Mouse (Mus musculus) cerebellum, adult 2 months (tissue): ENCODE data around the gene Nckap1l. TPM values are rescaled to one million over a fixed set of nuclear protein-coding genes. Genes with fewer than 3 reads are reported as not detected.

Source experiments
- DNase-seq, 2 experiments: peaks; one replicate each; pipeline ENCODE4 v3.0.0; 2021
- H3K27ac ChIP-seq: fragments of 200-500 bp; 2 replicates; pipeline ENCODE4 v1.5.1; 2012; ENCODE audit warnings: low read length, control low read depth, inconsistent platforms; ENCODE audit not compliant: insufficient read depth
- H3K27me3 ChIP-seq: fragments of 200-500 bp; 2 replicates; pipeline ENCODE4 v1.6.1; 2012; ENCODE audit warnings: inconsistent platforms, mild to moderate bottlenecking, low read length, moderate library complexity; ENCODE audit not compliant: control insufficient read depth, insufficient read depth
- H3K4me1 ChIP-seq: fragments of 200-500 bp; 2 replicates; pipeline ENCODE4 v1.6.1; 2011; ENCODE audit warnings: low read length; ENCODE audit not compliant: control insufficient read depth, insufficient read depth
- H3K4me3 ChIP-seq: fragments of 200-500 bp; replicated peaks from 2 replicates; pipeline ENCODE3; 2011; ENCODE audit warnings: mild to moderate bottlenecking, low read depth, low read length, control low read depth; ENCODE audit not compliant: insufficient read depth
- CTCF ChIP-seq: fragments of 200-500 bp; IDR thresholded peaks from 2 replicates; pipeline ENCODE4 v1.5.1; 2011; ENCODE audit warnings: low read depth, mild to moderate bottlenecking, control low read depth, low read length, moderate library complexity, borderline replicate concordance; ENCODE audit not compliant: insufficient read depth
- POLR2A ChIP-seq: fragments of 200-500 bp; IDR thresholded peaks from 2 replicates; pipeline ENCODE4 v1.6.1; 2011; ENCODE audit warnings: low read length, control low read depth, borderline replicate concordance; ENCODE audit not compliant: insufficient read depth
- WGBS: fragments of 180-500 bp; shearing (Covaris S2); methylation state at CpG from one replicate; pipeline ENCODE4 v1.1.7; 2018; 5-methylcytosine and 5-hydroxymethylcytosine counted together
- polyA plus RNA-seq: library from polyadenylated mRNA; depleted of rRNA; stranded (reverse); fragments of >200 nt; gene quantifications from 2 replicates; pipeline ENCODE4 v1.2.3, GENCODE M21; 2012

Gene Nckap1l
- polyA plus RNA-seq, 1 experiment, result 2.2 TPM

DNA sequence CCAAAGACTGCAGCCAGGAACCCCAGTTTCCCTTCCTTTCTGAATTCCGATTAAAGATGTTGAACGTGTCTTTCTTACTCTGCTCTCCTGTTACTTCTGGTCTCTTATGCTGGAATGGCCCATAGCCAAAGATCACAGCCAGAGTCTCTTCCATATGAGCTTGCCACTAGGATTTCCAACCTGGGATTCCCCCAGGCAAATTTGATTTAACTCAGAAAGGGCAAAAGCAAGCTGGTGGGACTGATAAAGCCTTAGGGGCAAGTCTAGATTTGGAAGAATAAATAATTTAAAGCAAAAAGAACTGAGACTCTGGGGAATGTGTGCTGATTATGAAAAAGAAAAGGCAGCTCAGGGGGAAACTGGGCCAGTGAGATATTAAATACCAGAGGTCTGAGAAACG lies 31.5 kb downstream of the Nckap1l start:
- H3K27ac ChIP-seq, result no peak overlapping the region
- no peaks in the 10 kb centered on the region for H3K4me1 ChIP-seq
- TF ChIP-seq POLR2A, result no peak
- no peak for TF ChIP-seq CTCF
- no peak for DNase-seq
- no peaks in the 10 kb centered on the region for H3K27me3 ChIP-seq
- 55% methylated on average over 3 of the region's 3 CpGs for WGBS
- no peak overlapping the region for H3K4me3 ChIP-seq

DNA sequence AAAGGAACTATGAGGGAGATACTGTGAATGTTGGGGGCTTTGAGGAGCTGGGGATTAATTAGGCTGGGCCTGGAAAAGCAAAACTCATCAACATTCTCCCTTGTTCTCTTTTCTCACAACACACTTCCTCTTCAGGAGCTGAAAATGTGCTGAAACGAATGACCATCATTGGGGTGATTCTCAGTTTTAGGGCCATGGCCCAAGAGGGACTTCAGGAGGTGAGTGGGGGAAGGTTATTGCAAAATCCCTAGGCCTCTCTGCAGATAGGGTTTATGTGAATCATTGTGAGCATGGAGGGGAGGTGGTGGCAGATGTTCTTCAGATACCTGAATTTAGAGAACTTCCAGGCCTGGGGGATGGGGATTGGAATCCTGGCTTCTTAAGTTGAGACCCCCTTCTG lies 33.1 kb downstream of the Nckap1l start:
- DNase-seq, result no peak
- 81% methylated on average over 1 of the region's 1 CpGs for WGBS
- TF ChIP-seq POLR2A (no peak), CTCF (no peak)

DNA sequence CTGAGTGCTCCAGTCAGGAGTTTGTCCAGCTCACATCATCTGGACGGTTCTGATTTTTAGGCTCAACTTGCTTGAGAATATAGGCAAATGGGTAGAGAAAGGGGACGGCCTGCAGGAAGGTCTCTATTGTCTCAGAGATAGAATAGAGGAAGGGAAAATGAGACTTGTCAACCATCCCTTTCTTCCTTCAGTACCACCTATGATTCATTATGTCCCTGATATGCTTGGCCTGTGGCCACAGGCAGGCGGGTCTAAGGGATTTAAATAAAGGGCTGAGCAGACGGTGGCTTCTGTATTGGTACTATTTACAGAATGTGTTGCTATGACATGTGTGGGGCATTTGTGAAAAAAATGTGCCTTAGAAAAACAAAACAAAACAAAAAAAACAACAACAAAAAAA lies 34.7 kb downstream of the Nckap1l start:
- no peak for DNase-seq
- H3K27ac ChIP-seq, result no peak overlapping the region
- H3K27me3 ChIP-seq, result no peaks in the 10 kb centered on the region
- no peak overlapping the region for H3K4me3 ChIP-seq
- TF ChIP-seq CTCF (no peak), POLR2A (no peak)
- 62% methylated on average over 4 of the region's 4 CpGs for WGBS
- no peaks in the 10 kb centered on the region for H3K4me1 ChIP-seq

More for the DNA sequence above, 33.1 kb downstream of the Nckap1l start:
- Histone ChIP-seq H3K4me3 (no peak overlapping the region), H3K4me1 (no peaks in the 10 kb centered on the region), H3K27ac (no peak overlapping the region), H3K27me3 (no peaks in the 10 kb centered on the region)

DNA sequence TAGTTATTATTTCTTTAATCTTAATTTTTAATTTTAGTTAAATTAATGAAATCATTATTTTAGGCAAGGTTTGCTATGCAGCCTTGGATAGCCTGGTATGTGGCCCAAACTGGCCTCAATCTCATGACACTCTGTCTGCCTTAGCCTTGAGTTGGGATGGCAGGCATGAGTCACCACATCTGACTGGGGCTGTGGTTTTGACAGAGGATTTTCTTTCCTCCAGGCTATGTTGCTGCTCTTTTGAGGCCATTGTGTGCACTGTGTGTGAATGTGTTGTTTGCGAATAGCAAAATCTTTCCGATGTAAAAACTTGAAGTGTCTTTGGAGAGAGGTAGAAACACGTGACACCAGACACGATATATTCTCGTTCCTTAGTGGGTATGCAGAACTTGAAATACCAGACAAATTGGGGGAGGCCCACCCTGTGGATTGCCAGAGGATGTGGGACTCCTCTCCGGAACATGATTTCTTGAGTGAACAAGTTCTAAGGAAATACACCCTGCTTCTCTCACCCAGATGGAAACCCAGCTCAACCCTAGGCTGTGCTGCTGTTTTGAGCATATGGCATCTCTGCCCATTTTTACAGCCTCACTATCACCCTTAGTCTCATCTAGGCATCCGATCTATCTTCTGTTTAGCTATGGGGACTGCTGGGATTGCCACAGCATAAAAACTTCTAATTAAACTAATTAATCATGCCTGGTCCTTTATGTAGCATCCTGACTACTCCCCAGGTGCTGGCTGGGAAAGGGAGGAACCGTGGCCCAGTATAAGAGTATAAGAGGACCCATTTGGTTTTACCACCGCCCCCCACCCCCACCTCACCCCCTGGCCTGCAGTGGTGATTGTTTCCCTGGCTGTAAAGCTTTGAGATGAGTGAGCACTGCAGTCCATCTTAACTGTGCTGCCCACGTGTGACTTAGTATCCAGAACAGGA lies 42.9 kb downstream of the Nckap1l start:
- Histone ChIP-seq H3K4me1 (no peaks in the 10 kb centered on the region), H3K4me3 (no peak overlapping the region), H3K27ac (no peak overlapping the region), H3K27me3 (no peaks in the 10 kb centered on the region)
- WGBS, result 90% methylated on average over 10 of the region's 10 CpGs
- TF ChIP-seq POLR2A (no peak), CTCF (no peak)
- DNase-seq, result no peak

DNA sequence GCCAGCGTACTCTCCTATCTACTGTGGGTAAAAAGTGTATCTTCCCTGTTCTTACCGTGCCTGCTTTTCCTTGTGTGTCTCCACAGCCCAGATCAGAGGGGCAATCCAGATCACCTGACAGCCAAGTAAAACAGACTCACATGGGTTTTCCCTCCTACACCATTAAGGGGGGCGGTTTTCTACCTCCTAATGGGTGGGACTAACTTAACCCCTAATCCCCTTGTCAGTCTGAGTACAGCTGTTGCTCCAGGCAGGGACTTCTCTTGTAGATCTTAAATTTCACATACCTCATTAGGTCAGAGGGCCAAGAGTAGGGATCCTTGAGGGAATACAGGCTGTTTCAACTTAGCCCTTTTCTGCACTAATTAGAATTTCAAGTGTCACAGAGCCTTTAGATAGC lies 44.6 kb downstream of the Nckap1l start:
- no peak overlapping the region for H3K27ac ChIP-seq
- DNase-seq, result no peak
- WGBS, result 70% methylated on average over 3 of the region's 3 CpGs
- H3K27me3 ChIP-seq, result no peaks in the 10 kb centered on the region
- no peak overlapping the region for H3K4me3 ChIP-seq
- no peaks in the 10 kb centered on the region for H3K4me1 ChIP-seq
- TF ChIP-seq POLR2A (no peak), CTCF (no peak)

DNA sequence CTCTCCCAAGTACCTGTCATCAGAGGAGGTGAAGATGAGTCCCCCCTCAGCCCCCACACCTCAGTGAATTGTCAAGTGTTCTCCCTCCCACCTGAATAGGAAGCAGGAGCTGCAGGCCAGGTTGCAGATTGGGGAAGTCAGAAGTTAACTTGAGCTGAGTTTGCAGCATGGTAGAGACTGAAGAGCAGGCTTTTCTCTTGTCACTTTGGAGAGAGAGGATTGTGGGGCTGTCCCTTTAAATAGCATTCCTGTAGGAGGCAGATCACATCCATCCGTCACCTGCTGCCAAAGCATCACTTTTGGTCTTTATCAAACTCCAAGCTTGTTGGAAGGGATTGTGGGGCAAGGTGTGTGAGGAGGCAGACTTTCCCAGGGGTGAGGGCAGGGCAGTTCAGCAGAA lies 47.1 kb downstream of the Nckap1l start:
- Histone ChIP-seq H3K27ac (no peak overlapping the region), H3K27me3 (no peaks in the 10 kb centered on the region), H3K4me1 (peaks cover 6% of the 10 kb centered on the region; the same call in 1 of the 2 replicates), H3K4me3 (no peak overlapping the region)
- no peak for DNase-seq
- 76% methylated on average over 1 of the region's 1 CpGs for WGBS
- no peak for TF ChIP-seq CTCF
- TF ChIP-seq POLR2A, result no peak

DNA sequence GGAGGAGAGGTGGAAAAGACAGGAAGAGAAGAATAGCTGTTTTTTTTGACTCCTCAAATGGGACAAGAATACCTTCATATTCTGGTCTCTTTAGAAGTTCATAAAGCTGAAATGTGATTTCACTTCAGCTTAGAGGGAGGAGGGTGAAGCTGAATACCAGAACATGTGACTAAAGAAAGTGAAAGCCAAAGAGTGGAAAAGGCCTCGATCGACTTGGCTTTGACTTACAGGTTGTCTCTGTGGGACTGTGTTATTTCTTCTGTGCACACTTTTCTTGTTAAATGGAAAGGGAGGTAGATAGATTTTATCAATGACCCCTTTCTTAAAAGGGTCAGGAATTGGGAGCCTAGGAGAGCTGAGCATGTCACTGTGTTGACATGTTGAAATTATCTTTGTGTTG lies 47.6 kb downstream of the Nckap1l start:
- H3K27me3 ChIP-seq, result no peaks in the 10 kb centered on the region
- WGBS, result 58% methylated on average over 2 of the region's 2 CpGs
- no peak overlapping the region for H3K4me3 ChIP-seq
- DNase-seq, result no peak
- H3K4me1 ChIP-seq, result peaks cover 6% of the 10 kb centered on the region; the same call in 1 of the 2 replicates
- H3K27ac ChIP-seq, result no peak overlapping the region
- TF ChIP-seq POLR2A, result no peak
- no peak for TF ChIP-seq CTCF

DNA sequence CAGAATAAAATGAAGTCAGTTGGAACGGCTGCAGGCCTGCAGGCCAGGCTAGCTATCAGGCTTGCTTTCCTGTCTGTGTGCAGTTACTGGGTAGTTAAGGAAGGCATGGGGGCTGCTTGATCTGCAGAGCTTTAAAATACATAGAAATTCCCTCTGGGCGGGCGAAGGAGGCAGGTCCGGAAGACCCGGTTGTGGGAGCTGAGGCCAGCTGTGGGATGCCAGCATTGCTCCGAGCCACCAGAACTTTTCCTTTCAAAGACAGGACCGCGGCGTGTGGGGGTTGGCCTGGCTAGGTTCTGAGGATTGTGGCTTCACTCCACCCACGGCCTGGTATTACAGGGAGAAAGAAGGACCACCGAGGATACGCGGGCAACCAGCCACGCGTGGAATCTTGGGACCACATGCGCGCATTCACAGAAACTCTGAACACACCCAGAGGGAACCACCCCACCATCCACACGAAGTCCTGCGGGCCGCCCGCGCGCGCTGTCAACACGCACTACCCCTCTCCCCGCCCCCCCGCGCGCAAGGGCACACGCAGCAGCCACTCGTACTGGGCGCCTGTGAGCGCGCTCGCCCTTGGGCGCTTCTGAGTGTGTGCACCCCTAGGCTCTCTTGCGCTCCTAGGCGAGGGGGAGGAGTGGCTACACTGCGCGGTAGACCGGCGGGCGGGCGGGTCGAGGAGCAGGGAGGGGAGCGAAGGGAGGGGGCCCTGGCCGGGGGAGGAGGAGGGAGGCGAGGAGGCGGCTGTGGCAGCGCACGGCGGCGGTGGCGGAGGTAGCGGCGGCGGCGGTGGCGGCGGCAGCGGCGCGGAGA lies 49.0 kb downstream of the Nckap1l start, which contains the start of gene Pde1b:
Gene Pde1b, plus strand, starts transcription at position 600 of the 816 bp plus-strand sequence.
- 3% methylated on average over 48 of the region's 63 CpGs for WGBS
- Histone ChIP-seq H3K4me3 (peak within 1 kb of the TSS; percentile 89), H3K4me1 (peaks cover 6% of the 10 kb centered on the region; the same call in 1 of the 2 replicates), H3K27me3 (no peaks in the 10 kb centered on the region), H3K27ac (no peak within 1 kb of the TSS)
- no peak for TF ChIP-seq CTCF
- no peak for TF ChIP-seq POLR2A
- peak; percentile 65 to 66 for DNase-seq
